Mouse (Mus musculus) heart, postnatal 0 days (tissue): ENCODE results near the gene Spsb1. TPM values are rescaled to one million over a fixed set of nuclear protein-coding genes. Genes with fewer than 3 reads are reported as not detected.

Experiments
- ATAC-seq: fragments of 200-750 bp; cut with Nextera tagmentation; 2 replicates; pipeline ENCODE4 v1.8.0; 2017; ENCODE audit warnings: low read depth, moderate number of reproducible peaks, moderate library complexity; ENCODE audit not compliant: insufficient read depth
- DNase-seq: peaks from one replicate; pipeline ENCODE4 v3.0.0-alpha.2; 2016; ENCODE audit warnings: low spot score
- H3K27ac ChIP-seq: fragments of 300-500 bp; sonication (generic); 2 replicates; pipeline ENCODE4 v1.5.1; 2014; ENCODE audit warnings: low read depth, mild to moderate bottlenecking
- H3K27me3 ChIP-seq: fragments of 300-500 bp; sonication (generic); 2 replicates; pipeline ENCODE4 v1.6.1; 2014; ENCODE audit warnings: low read length, mixed read lengths; ENCODE audit not compliant: control insufficient read depth, insufficient read depth
- H3K36me3 ChIP-seq: fragments of 300-500 bp; sonication (generic); replicated peaks from 2 replicates; pipeline ENCODE4 v1.6.1; 2014; ENCODE audit warnings: low read length, mixed read lengths; ENCODE audit not compliant: control insufficient read depth, insufficient read depth
- H3K4me1 ChIP-seq: fragments of 300-500 bp; sonication (generic); 2 replicates; pipeline ENCODE4 v1.6.1; 2014; ENCODE audit warnings: antibody characterized with exemption; ENCODE audit not compliant: control insufficient read depth, insufficient read depth
- H3K4me2 ChIP-seq: fragments of 300-500 bp; sonication (generic); 2 replicates; pipeline ENCODE4 v1.6.1; 2014; ENCODE audit warnings: low read depth, mild to moderate bottlenecking, low read length, moderate library complexity
- H3K4me3 ChIP-seq: fragments of 300-500 bp; sonication (generic); 2 replicates; pipeline ENCODE4 v1.5.1; 2014; ENCODE audit warnings: low read depth, low read length
- H3K9ac ChIP-seq: fragments of 300-500 bp; sonication (generic); replicated peaks from 2 replicates; pipeline ENCODE4 v1.6.1; 2014; ENCODE audit warnings: low read depth, low read length, mixed read lengths
- H3K9me3 ChIP-seq: fragments of 300-500 bp; sonication (generic); replicated peaks from 2 replicates; pipeline ENCODE4 v1.6.1; 2016; ENCODE audit warnings: low read length; ENCODE audit not compliant: control insufficient read depth
- CTCF ChIP-seq: IDR thresholded peaks from 2 replicates; pipeline ENCODE4 v1.5.1; 2016; ENCODE audit warnings: antibody characterized with exemption, control low read depth, low read depth
- EP300 ChIP-seq: IDR thresholded peaks from 2 replicates; pipeline ENCODE4 v1.6.1; 2016; ENCODE audit warnings: antibody characterized with exemption, low read depth
- WGBS: fragments of 180-500 bp; shearing (Covaris S2); extraction: QIAGEN DNeasy Blood & Tissue Kit; methylation state at CpG from one replicate; pipeline ENCODE4 v1.1.7; 2014; 5-methylcytosine and 5-hydroxymethylcytosine counted together
- polyA plus RNA-seq: library from polyadenylated mRNA; unstranded; fragments of >200 nt; fragmentation: Nextera tagmentation; extraction: Ambion mirVana; gene quantifications from 2 replicates; pipeline ENCODE4 v1.2.1, GENCODE M21; 2015
- total RNA-seq: library from RNA; depleted of rRNA; stranded (reverse); fragments of >200 nt; gene quantifications from 2 replicates; pipeline ENCODE4 v1.2.3, GENCODE M21; 2014; ENCODE audit warnings: low replicate concordance

Spsb1 gene
- total and polyA plus RNA-seq, 2 experiments from 2014 or later = 13.2 to 15.2 TPM

DNA sequence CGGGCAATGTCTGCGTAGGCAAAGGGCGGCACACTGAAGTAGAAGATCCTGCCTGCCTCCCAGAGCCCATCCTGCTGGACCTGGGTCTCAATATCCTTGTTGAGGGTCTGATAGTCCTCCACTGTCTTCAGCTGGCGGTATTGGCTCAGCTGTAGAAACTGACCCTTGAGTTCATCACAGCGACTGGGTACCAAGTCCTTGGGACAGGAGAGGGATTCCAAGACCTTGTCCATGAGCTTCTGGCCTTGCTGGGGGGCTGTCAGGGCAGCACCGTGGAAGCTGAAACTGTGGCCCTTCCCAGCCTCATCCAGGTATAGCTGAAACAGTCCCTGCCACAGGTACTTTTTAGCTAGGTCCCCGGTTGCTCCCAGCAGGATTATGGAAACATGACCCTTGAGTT, 41.1 kb upstream of the Spsb1 start:
- H3K4me1 ChIP-seq = peaks cover 41% of the 10 kb centered on the region
- H3K27me3 ChIP-seq = no peaks in the 10 kb centered on the region
- no peak for TF ChIP-seq EP300
- TF ChIP-seq CTCF = no peak
- H3K9me3 ChIP-seq = no peaks in the 10 kb centered on the region
- H3K4me3 ChIP-seq = no peak overlapping the region
- H3K27ac ChIP-seq = no peak overlapping the region
- DNase-seq (no peak), ATAC-seq (no peak)
- H3K4me2 ChIP-seq = no peak overlapping the region
- H3K9ac ChIP-seq = no peak overlapping the region
- H3K36me3 ChIP-seq = peaks cover 12% of the 10 kb centered on the region
- 88% methylated on average over 7 of the region's 7 CpGs for WGBS

DNA sequence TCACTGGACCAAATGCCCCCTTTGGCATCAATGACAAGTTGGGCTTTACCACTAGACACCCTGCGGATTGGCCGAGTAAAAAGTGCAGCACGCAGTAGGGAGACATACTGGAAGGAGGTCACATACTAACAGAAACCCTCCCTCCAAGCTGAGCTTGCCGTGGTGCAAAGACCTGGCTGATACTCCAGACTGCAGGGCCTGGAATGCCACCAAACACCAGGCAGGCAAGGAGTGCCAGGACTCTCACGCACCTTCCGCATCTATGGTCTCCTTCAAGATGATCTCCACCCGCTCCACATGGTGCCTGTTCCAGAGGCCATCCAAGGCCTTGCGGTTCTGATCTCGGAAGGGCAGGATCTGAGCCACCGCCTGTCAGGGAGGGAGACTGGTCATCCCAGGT, 39.4 kb upstream of the Spsb1 start:
- WGBS = 94% methylated on average over 10 of the region's 10 CpGs
- ATAC-seq (no peak), DNase-seq (no peak)
- peaks cover 12% of the 10 kb centered on the region for H3K36me3 ChIP-seq
- no peak overlapping the region for H3K4me3 ChIP-seq
- H3K4me2 ChIP-seq = no peak overlapping the region
- no peak overlapping the region for H3K9ac ChIP-seq
- peaks cover 40% of the 10 kb centered on the region for H3K4me1 ChIP-seq
- H3K27ac ChIP-seq = no peak overlapping the region
- TF ChIP-seq EP300 (no peak), CTCF (no peak)
- no peaks in the 10 kb centered on the region for H3K27me3 ChIP-seq
- no peaks in the 10 kb centered on the region for H3K9me3 ChIP-seq

DNA sequence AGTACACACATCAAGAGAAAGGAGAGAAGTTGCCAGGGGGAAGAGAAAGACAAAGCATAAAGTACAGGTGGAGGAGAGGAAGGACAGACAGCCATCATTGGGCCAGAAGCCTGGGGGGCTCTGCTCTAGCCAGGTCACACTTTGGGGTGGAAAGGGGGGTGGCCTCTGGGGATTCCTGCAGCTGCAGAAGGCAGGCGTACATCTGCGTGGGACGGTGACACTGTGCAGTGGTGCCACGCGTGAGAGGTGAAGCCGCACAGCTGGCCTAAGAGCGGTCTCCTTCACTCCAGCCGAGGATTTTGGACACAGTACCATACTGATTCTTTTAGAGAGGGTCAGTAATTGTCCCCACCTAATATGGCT, 37.8 kb upstream of the Spsb1 start:
- H3K27me3 ChIP-seq = no peaks in the 10 kb centered on the region
- no peak overlapping the region for H3K9ac ChIP-seq
- WGBS = 89% methylated on average over 8 of the region's 8 CpGs
- TF ChIP-seq CTCF (no peak), EP300 (no peak)
- peaks cover 40% of the 10 kb centered on the region for H3K4me1 ChIP-seq
- H3K9me3 ChIP-seq = no peaks in the 10 kb centered on the region
- ATAC-seq (no peak), DNase-seq (no peak)
- no peak overlapping the region for H3K27ac ChIP-seq
- no peak overlapping the region for H3K4me3 ChIP-seq
- H3K36me3 ChIP-seq = peaks cover 12% of the 10 kb centered on the region
- H3K4me2 ChIP-seq = no peak overlapping the region

DNA sequence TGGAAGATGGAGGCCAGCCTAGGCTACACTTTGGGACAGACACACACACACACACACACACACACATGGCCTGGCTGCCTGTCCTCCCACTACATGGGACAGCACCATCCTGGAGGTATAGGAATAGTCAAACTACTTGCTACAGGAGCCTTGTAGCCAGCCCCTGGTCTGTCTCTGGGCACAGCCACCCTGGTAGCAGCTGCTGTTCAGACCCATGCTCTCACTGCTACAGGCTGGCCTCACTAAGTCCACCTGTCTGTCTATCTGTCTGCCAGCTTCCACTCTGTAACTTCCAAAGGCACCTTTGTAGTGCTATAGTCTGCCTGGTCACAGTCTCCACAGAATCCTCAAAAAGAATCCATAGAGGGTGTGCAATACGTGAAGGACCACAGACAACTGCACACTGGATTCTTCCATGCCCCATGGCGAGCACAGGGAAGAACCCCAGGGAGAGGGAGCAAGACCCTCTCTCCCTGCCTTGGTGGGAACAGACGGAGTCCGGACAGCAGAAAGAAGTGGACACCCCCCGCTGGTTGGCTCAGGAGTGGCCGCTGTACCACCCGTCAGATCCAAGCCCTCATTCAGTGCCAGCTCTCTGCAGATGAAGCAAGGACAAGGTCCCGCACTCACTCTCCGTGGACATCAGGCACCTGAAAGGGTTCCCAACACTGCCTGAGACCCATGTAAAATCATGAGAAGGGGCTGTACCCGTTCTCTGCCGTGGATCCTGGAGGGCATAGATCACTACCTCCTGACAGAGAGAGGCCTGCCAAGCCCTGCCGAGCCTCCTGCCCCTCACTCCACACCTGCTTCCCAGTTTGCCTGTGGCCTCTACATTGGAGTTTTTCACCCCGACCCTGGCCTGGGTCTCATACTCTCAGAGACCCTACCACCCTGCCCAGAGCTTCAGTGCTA, 37.2 kb upstream of the Spsb1 start:
- Histone ChIP-seq H3K4me1 (peaks cover 40% of the 10 kb centered on the region), H3K36me3 (peaks cover 12% of the 10 kb centered on the region), H3K27me3 (no peaks in the 10 kb centered on the region), H3K9me3 (no peaks in the 10 kb centered on the region), H3K27ac (no peak overlapping the region), H3K4me3 (no peak overlapping the region), H3K9ac (no peak overlapping the region), H3K4me2 (no peak overlapping the region)
- no peak for DNase-seq
- WGBS = 85% methylated on average over 13 of the region's 13 CpGs
- no peak for TF ChIP-seq CTCF
- no peak for TF ChIP-seq EP300
- no peak for ATAC-seq

DNA sequence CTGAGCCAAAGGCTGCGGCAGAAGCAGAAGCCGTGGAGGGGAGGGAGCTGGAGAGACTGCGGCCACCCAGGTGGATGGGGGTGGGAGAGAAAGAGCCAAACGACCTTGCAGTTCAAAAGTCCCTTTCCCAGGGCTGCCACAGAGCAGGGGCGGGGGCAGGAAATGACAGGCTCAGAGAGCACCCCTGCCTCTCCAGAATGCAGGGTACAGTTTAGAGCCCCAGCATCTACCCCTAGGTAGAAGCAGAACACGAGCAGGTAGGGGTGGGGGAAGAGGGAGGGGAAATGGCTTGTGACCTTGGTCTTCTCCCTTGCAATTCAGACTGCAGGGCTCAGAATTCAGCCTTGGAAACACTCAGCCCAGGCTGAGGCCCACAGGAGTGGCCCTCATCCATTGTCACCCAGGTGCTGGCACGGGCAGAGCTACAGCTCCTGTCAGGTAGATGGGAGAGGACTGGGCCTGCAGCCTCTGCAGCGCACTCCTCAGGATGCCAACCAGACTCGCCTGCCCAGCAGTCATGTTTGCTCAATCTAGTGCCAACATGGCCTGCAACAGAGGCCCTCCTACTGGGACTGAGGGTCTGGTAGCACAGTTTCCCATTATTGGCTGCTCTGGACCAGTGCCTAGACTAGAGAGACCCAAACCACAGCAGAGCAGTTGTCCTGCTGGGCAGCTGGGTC, 36.3 kb upstream of the Spsb1 start:
- Histone ChIP-seq H3K4me2 (no peak overlapping the region), H3K27ac (peak overlapping the region; percentile 43; the same call in 1 of the 2 replicates), H3K4me1 (peaks cover 40% of the 10 kb centered on the region), H3K9me3 (no peaks in the 10 kb centered on the region), H3K9ac (0 out of 2 replicates have a peak overlapping the region, but pooled peaks have one; percentile 5), H3K27me3 (no peaks in the 10 kb centered on the region), H3K36me3 (peaks cover 12% of the 10 kb centered on the region), H3K4me3 (no peak overlapping the region)
- TF ChIP-seq CTCF (no peak), EP300 (no peak)
- DNase-seq (no peak), ATAC-seq (no peak)
- 40% methylated on average over 9 of the region's 9 CpGs for WGBS
